Mouse (Mus musculus): ENCODE measurements around the gene Mrpl44.

DNA sequence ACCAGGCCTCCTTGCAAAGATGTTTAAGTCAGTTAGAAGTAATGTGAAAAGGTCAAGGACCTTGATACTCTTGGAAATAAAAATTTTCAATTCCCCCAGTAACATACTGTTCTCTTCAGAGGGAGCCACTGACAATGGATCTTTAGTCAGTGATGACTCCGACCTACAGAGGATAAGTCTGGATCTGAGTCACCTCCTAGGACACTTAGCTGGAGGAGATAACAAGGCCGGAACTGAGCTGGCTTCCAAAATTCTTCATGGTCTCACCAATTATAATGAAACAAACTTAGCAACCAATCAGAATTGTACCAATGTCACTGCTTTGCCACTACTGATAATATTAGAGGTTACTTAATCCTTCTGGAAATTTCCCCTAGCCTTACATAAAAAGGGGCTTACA, 11.8 kb upstream of the Mrpl44 start:
- no peak for TF ChIP-seq EP300 (IDR thresholded peaks at IDR 0.05; ENCODE audit: low read depth)
- TF ChIP-seq CTCF (IDR thresholded peaks at IDR 0.05; ENCODE audit: low read depth) = no peak
